In genomic region chr2:90828739-90829138, GRCm38 (mm10) we compare ENCODE assay signal across 25 mouse cellular contexts. TPM values are rescaled to one million over a fixed set of nuclear protein-coding genes. Genes with fewer than 3 reads are reported as not detected.
A peak's percentile ranks its signal among the peaks of the same experiment; 100 is the strongest.
DNase-seq lines count a peak whose midpoint lies in the region; ATAC-seq and TF ChIP-seq lines count a peak whose summit lies in the region.
"Had no signal": no experiment of that assay in that cellular context is flagged by ENCODE, and none has a peak within 500 bp of the region (broad histone marks: within the 10 kb centered on the region; RNA-seq: fewer than 3 reads in every experiment).

No protein-coding gene starts in this region.

- H3K9ac ChIP-seq in midbrain, postnatal 0 days (replicated peaks; ENCODE audit: low read length, poor library complexity, severe bottlenecking): no peak overlapping the region
- H3K9ac ChIP-seq in stomach, postnatal 0 days (ENCODE audit: low read length): no peak overlapping the region
- H3K9ac ChIP-seq: embryonic facial prominence, embryonic 15.5 days; heart, embryonic 15.5 days; hindbrain, embryonic 14.5 days; limb, embryonic 12.5 days; liver, embryonic 12.5 days; midbrain, embryonic 13.5 days had no signal

- no peak for TF ChIP-seq EP300 in stomach, postnatal 0 days (optimal IDR thresholded peaks at IDR 0.05)

- no peak overlapping the region for H3K4me2 ChIP-seq in midbrain, postnatal 0 days (ENCODE audit: low read depth, low read length, poor library complexity, severe bottlenecking)
- no peak overlapping the region for H3K4me2 ChIP-seq in stomach, postnatal 0 days (replicated peaks; ENCODE audit: low read depth)
- H3K4me2 ChIP-seq: embryonic facial prominence, embryonic 15.5 days; heart, embryonic 15.5 days; hindbrain, embryonic 14.5 days; limb, embryonic 12.5 days; liver, embryonic 12.5 days; midbrain, embryonic 13.5 days had no signal

- no peaks in the 10 kb centered on the region for H3K9me3 ChIP-seq in midbrain, postnatal 0 days (ENCODE audit: low read length)
- H3K9me3 ChIP-seq in midbrain, embryonic 10.5 days (replicated peaks): no peaks in the 10 kb centered on the region
- no peaks in the 10 kb centered on the region for H3K9me3 ChIP-seq in stomach, postnatal 0 days (ENCODE audit: control insufficient read depth, low read length)
- H3K9me3 ChIP-seq: embryonic facial prominence, embryonic 15.5 days; heart, embryonic 15.5 days; limb, embryonic 12.5 days; liver, embryonic 12.5 days; midbrain, embryonic 13.5 days had no signal

- no peaks in the 10 kb centered on the region for H3K27me3 ChIP-seq in midbrain, postnatal 0 days (ENCODE audit: insufficient read depth, low read length)
- no peaks in the 10 kb centered on the region for H3K27me3 ChIP-seq in midbrain, embryonic 10.5 days (ENCODE audit: low read depth, poor library complexity, severe bottlenecking)
- no peaks in the 10 kb centered on the region for H3K27me3 ChIP-seq in stomach, postnatal 0 days (ENCODE audit: control insufficient read depth, insufficient read depth, low read length)
- H3K27me3 ChIP-seq: embryonic facial prominence, embryonic 15.5 days; heart, embryonic 15.5 days; limb, embryonic 12.5 days; midbrain, embryonic 13.5 days had no signal

- H3K4me3 ChIP-seq in midbrain, postnatal 0 days (ENCODE audit: low read depth, low read length): no peak overlapping the region
- no peak overlapping the region for H3K4me3 ChIP-seq in midbrain, embryonic 10.5 days
- no peak overlapping the region for H3K4me3 ChIP-seq in stomach, postnatal 0 days (ENCODE audit: low read depth, low read length)
- H3K4me3 ChIP-seq: embryonic facial prominence, embryonic 15.5 days; heart, adult 2 months; heart, embryonic 15.5 days; layer of hippocampus, adult 2 months; limb, embryonic 12.5 days; liver, embryonic 12.5 days; midbrain, embryonic 13.5 days had no signal

- H3K36me3 ChIP-seq in midbrain, postnatal 0 days (ENCODE audit: insufficient read depth, low read length): no peaks in the 10 kb centered on the region
- H3K36me3 ChIP-seq in midbrain, embryonic 10.5 days: no peaks in the 10 kb centered on the region
- no peaks in the 10 kb centered on the region for H3K36me3 ChIP-seq in stomach, postnatal 0 days (ENCODE audit: control insufficient read depth, insufficient read depth, low read length)
- H3K36me3 ChIP-seq: embryonic facial prominence, embryonic 15.5 days; heart, embryonic 15.5 days; limb, embryonic 12.5 days; liver, embryonic 12.5 days; midbrain, embryonic 13.5 days had no signal

- WGBS in midbrain, postnatal 0 days: 69% methylated on average over 7 of the region's 7 CpGs
- 81% methylated on average over 7 of the region's 7 CpGs for WGBS in midbrain, embryonic 10.5 days
- WGBS in stomach, postnatal 0 days: 54% methylated on average over 7 of the region's 7 CpGs

- no peak for ATAC-seq in cerebellum, adult (ENCODE audit: insufficient number of reproducible peaks, low FRiP score, low TSS enrichment)
- no peak for ATAC-seq in midbrain, postnatal 0 days (ENCODE audit: low FRiP score)
- ATAC-seq in frontal cortex, adult (ENCODE audit: low TSS enrichment): no peak
- no peak for ATAC-seq in stomach, postnatal 0 days (ENCODE audit: low FRiP score, low TSS enrichment)
- ATAC-seq: CD4-positive, CD25-positive, alpha-beta regulatory T cell, adult 4 months; forebrain, embryonic 16.5 days; liver, embryonic 12.5 days; midbrain, embryonic 13.5 days had no signal

- DNase-seq in cerebellum, adult 11-12 months: peak; percentile 47
- peak; percentile 7 for DNase-seq in midbrain, postnatal 0 days (ENCODE audit: low spot score)
- no peak for DNase-seq in midbrain, embryonic 10.5 days (ENCODE audit: low spot score)
- peak; percentile 58 for DNase-seq in cerebellum, adult 8-10 months
- no peak for DNase-seq in stomach, postnatal 0 days (ENCODE audit: low spot score)
- DNase-seq: adrenal gland, adult 8-10 months; gastrocnemius, postnatal 14 days; heart, adult 2 months; heart, postnatal 36 days; kidney, adult 8-10 months; kidney, postnatal 14 days; lung, adult 18-20 months; lung, postnatal 14 days had no signal

- no peak for TF ChIP-seq CTCF in midbrain, postnatal 0 days (IDR thresholded peaks at IDR 0.05)
- TF ChIP-seq CTCF in stomach, postnatal 0 days (IDR thresholded peaks at IDR 0.05; ENCODE audit: low read depth): no peak

- no peak overlapping the region for H3K27ac ChIP-seq in midbrain, postnatal 0 days (ENCODE audit: low read depth, low read length)
- H3K27ac ChIP-seq in midbrain, embryonic 10.5 days (replicated peaks): no peak overlapping the region
- H3K27ac ChIP-seq in stomach, postnatal 0 days (replicated peaks): no peak overlapping the region
- H3K27ac ChIP-seq: embryonic facial prominence, embryonic 15.5 days; heart, adult 2 months; heart, embryonic 15.5 days; hindbrain, embryonic 14.5 days; layer of hippocampus, adult 2 months; limb, embryonic 12.5 days; liver, embryonic 12.5 days; midbrain, embryonic 13.5 days had no signal

- no peaks in the 10 kb centered on the region for H3K4me1 ChIP-seq in midbrain, postnatal 0 days (ENCODE audit: insufficient read depth, low read length)
- H3K4me1 ChIP-seq in midbrain, embryonic 10.5 days: no peaks in the 10 kb centered on the region
- no peaks in the 10 kb centered on the region for H3K4me1 ChIP-seq in stomach, postnatal 0 days (replicated peaks; ENCODE audit: control insufficient read depth, insufficient read depth)
- H3K4me1 ChIP-seq: embryonic facial prominence, embryonic 15.5 days; heart, embryonic 15.5 days; limb, embryonic 12.5 days; liver, embryonic 12.5 days; midbrain, embryonic 13.5 days had no signal

RNA-seq across cellular contexts. Expression of gene Mtch2, which starts 18.2 kb away (rescaled TPM):
- 121 and 124 TPM in 2 replicates for total RNA-seq in midbrain, postnatal 0 days (2014; rRNA removed)
- polyA plus RNA-seq in midbrain, postnatal 0 days (2015; fragmentation: Nextera tagmentation; extraction: Ambion mirVana): 195 and 210 TPM in 2 replicates
- 251 and 254 TPM in 2 replicates for polyA plus RNA-seq in midbrain, embryonic 10.5 days (2016; fragmentation: Nextera tagmentation; extraction: Ambion mirVana)
- 151 and 155 TPM in 2 replicates for polyA plus RNA-seq in stomach, postnatal 0 days (2015; fragmentation: Nextera tagmentation; extraction: Ambion mirVana)

RNA-seq across cellular contexts. Expression of gene Agbl2, which starts 46.2 kb away (rescaled TPM):
- 0.24 and 1.1 TPM in 2 replicates for total RNA-seq in midbrain, postnatal 0 days (2014; rRNA removed)
- polyA plus RNA-seq in midbrain, postnatal 0 days (2015; fragmentation: Nextera tagmentation; extraction: Ambion mirVana): 0.34 and 0.39 TPM in 2 replicates
- polyA plus RNA-seq in midbrain, embryonic 10.5 days (2016; fragmentation: Nextera tagmentation; extraction: Ambion mirVana): 0.25 and 0.47 TPM in 2 replicates
- polyA plus RNA-seq in stomach, postnatal 0 days (2015; fragmentation: Nextera tagmentation; extraction: Ambion mirVana): 0.28 and 0.35 TPM in 2 replicates
- total RNA-seq: megakaryocyte, adult 5-6 weeks had no signal
- polyA plus RNA-seq: CD4-positive, CD25-positive, alpha-beta regulatory T cell, adult 4 months had no signal

RNA-seq across cellular contexts. Expression of gene C1qtnf4, which starts 56.9 kb away (rescaled TPM):
- total RNA-seq in midbrain, postnatal 0 days (2014; rRNA removed): 488 and 629 TPM in 2 replicates
- 245 and 271 TPM in 2 replicates for polyA plus RNA-seq in midbrain, postnatal 0 days (2015; fragmentation: Nextera tagmentation; extraction: Ambion mirVana)
- polyA plus RNA-seq in midbrain, embryonic 10.5 days (2016; fragmentation: Nextera tagmentation; extraction: Ambion mirVana): 2.3 and 3.8 TPM in 2 replicates
- 19.4 and 20.7 TPM in 2 replicates for polyA plus RNA-seq in stomach, postnatal 0 days (2015; fragmentation: Nextera tagmentation; extraction: Ambion mirVana)
- total RNA-seq: megakaryocyte, adult 5-6 weeks had no signal

Comparison
In these comparisons a context has a peak if more than half of its experiments do, and no peak if none do; other contexts are left out.
1. DNase-seq: peak in cerebellum, adult 11-12 months (single experiment), midbrain, postnatal 0 days (single experiment) and cerebellum, adult 8-10 months (single experiment); none in midbrain, embryonic 10.5 days (single experiment) and stomach, postnatal 0 days (single experiment).
2. RNA of gene C1qtnf4, which starts 56.9 kb away (polyA plus RNA-seq): 245 to 271 TPM in midbrain, postnatal 0 days; 19.4 to 20.7 TPM in stomach, postnatal 0 days and 2.3 to 3.8 TPM in midbrain, embryonic 10.5 days; every median in the first group is over 10 times any median in the second.